Mouse (Mus musculus) layer of hippocampus, adult 9-11 months (tissue): Measurements from ENCODE around the gene Supt3.

Source experiments
- DNase-seq: peaks from one replicate; pipeline ENCODE4 v3.0.0; 2022

Supt3 gene

GRCm38 (mm10) chr17:44776738-44777270 lies at the start of gene Supt3:
Supt3 (plus strand) TSS chr17:44777152.
- DNase-seq, result peak; percentile 96

GRCm38 (mm10) chr17:44727675-44728074 lies 49.3 kb upstream of the Supt3 start:
- DNase-seq, result no peak

DNA sequence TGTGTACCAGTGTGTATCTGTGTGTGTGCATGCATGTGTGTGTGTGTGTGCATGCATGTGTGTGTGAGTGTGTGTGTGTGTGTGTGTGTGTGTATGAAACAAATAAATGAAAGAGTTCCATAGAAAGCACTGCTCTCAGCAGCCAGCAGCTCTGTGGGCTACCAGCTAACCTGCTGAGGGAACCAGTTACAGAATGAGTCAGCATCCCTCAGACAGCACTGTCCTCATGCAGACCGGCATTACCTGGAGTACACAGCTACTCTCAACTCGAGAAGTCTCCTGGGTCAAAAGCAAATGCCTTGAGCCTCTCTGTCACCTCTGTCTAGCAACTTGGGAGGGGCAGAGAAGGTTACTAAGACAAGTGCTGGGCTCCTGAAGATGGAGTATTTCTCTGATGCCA lies 48.5 kb upstream of the Supt3 start:
- DNase-seq, result no peak

DNA sequence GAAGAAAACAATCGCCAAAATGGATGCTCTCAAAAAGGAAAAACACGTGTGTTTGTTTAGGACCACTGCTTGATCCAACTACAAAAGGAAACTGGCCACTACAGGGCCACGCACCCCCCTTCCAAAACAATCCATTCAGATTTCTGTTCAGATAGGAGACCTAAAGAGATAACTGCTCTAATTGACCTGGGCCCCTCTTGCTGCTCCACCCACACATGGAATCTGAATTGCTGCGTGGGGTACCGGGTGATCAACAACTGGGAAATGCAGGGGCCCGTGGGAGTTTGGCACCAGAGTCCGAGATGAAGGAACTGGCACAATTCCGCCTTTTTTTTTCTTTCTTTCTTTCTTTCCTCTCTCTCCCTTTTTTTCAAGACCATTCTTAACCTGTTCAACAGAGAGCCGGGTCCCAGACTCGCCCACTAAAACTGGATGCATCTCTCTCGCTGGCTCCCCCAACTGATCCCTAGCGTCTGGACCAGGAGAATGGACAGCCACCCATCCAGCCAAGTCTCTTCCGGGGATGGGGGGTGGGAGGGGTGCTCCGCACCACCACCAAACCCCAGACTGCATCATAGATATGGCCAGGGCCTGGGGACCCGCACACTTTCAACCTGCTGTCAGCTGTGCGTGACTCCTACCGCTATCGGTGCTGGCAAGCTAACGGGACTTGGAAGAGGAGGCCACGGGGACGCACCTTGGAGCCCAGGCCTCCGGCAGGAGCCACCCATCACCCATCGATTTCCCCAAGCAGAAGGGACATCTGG lies 43.2 kb upstream of the Supt3 start:
- DNase-seq, result peak; percentile 37

DNA sequence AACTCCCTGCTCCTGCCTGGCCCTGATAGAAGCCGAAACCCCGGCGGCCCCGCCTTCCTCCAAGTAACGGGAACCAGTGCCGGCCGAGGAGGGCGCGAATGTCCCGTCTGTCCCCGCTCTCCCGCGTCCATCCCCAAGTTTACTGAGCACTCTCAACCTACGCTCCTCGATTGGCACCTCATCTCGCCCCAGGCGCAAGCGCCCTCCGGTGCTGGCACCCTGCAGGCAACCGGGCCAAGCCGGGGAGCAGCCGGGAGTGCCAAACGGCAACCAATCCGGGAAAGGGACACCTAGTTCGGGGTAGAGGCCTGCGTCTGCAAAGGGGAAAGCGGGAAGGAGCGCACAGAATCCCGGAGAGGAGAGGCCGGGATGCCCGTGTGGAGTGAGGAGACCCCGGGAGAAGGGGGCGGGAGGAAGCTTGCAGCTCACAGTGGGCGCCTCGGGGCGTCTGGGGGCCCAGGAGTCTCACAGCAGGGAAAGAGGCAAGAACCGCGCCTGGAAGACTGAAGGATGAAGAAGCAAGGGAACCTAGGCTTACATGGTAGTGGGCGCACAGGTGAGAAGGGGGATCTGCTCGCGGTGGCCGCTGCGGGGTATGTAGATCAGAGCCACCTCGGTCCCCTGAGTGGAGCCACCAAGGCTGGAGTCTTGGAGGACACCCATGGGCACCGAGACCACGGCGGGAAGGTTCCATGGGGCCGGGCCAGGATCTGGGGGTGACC lies 42.3 kb upstream of the Supt3 start:
- DNase-seq, result peak; percentile 40

- no peak for DNase-seq
Measured at GRCm38 (mm10) chr17:44735223-44735990, 41.5 kb upstream of the Supt3 start.

- DNase-seq, result peak; percentile 58
Measured at GRCm38 (mm10) chr17:44735991-44736561, 40.9 kb upstream of the Supt3 start.

DNA sequence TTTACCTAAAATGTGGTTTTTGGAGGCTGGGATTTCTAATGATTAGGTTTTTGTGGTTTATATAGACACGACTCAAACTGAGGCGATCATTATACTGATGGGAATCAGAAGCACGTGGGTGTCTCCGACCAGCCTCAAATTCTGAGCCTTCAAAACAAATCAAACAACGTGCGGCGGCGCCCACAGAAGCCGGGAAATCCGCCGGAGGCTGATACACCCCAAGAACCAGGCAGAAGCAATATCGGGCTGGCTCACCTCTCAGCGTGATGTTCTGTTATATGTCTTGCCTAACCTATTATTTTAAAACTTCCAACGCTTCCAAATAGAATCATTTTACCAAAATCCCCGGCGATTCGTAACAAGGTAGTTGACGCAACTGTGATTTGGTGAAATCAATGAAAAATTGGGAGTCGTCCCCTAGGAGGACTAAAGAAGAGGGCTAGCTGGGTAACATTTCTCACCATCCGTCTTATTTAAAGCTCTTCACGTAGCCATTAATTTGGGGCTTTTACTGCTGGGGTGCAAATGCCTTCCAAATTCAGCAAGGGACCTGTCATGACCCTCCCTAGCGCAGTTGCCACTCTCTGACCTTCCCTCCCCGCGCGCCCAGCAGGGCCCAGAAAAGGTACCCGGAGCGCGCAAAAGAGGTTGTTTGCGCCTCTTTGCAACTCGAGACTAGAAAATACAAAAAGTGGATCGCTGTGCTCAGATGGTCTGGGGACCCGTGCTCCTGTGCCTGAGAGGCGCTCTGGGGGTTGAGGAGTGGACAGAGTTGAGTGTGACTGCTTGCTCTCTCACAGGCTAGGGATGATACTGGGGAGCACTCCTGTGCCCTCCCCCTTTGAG lies 39.5 kb upstream of the Supt3 start:
- no peak for DNase-seq

DNA sequence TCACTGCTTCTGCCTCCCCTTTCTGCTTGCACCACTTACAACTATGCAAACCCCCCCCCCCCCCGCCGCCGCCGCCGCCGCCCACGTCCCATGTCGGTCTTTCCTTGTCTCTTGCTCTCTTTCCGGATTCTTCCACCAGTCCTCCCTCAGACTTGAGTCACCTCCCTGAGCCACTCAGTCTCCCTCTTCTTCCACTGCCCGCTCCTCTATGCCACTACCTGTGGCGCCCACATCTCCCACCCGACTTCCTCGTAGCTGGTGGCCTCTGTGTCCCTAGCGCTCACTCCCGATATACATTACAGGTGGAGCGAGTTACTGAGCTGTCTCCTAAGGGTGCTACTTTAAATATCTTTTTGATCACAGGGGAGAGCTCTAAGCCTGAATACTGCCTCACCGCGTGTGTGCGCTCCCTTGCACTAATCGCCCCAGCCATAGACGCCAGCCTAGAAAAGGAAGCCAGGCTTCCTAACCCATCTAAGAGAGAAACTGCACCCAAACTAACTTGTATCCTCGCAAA lies 38.8 kb upstream of the Supt3 start:
- DNase-seq, result no peak

DNA sequence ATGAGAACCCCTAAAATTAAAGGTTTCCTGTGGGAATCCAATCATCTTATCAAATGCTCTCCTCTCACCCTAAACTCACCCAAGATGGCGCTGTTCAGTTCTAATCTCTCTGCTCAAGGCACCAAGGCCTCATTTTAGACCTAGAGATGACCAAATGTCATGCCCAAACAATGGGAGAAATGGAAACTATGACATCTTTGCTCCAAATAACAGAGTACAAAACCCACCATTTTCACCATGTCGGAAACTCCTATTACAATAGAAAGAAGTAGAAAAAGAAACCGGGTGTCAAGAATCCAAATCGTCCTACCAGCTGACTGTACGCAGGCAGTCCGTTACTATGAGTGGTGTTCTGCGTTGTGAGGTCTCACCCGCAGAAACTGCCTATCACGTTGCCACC lies 34.7 kb upstream of the Supt3 start:
- DNase-seq, result no peak

- DNase-seq, result no peak
Measured at GRCm38 (mm10) chr17:44743780-44744179, 33.2 kb upstream of the Supt3 start.

DNA sequence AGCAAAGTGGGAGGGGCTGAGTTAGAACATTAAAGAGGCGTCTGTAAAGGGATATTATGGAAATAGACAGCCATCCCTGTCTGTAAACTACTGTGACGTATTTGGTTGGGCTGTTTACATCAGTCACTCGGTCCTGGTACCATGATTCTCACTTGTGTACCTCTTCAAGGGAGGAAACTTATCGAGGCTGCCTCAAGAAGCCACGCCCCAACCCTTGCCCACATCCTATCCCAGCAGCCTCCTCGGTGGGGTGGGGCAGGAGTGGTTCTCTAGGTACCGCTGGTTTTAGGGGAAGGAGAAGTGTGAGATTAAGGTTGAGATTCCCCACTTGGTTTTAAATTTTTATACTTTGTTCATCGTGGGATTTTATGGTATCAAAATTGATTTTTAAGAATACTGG lies 31.6 kb upstream of the Supt3 start:
- no peak for DNase-seq

- no peak for DNase-seq
Measured at GRCm38 (mm10) chr17:44766318-44766717, 10.6 kb upstream of the Supt3 start.

GRCm38 (mm10) chr17:44766975-44767374 lies 10.0 kb upstream of the Supt3 start:
- DNase-seq, result no peak

GRCm38 (mm10) chr17:44767375-44767774 lies 9.6 kb upstream of the Supt3 start:
- DNase-seq, result no peak

- no peak for DNase-seq
Measured at GRCm38 (mm10) chr17:44768522-44768921, 8.4 kb upstream of the Supt3 start.

GRCm38 (mm10) chr17:44770871-44771270 lies 6.1 kb upstream of the Supt3 start:
- DNase-seq, result no peak

DNA sequence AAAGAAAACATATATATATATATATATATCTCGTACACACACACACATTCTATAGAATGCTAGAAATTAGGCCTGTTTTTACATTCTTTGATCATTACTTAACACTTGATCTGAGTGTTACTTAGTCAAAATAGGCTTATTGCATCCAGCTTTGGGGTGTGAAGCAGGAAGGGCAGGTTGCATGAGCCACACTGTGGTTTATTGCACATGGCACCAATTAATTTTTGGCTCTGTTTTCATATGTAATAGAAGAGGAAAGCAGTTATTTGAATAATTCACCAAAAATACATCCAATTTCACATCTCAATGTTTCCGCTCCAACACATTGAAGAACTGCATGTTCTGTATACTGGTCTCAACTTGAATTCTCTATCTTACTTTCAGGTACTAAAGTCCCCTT lies 4.4 kb upstream of the Supt3 start:
- no peak for DNase-seq

GRCm38 (mm10) chr17:44777337-44777804 lies 419 bp downstream of the Supt3 start:
- DNase-seq, result peak; percentile 79

GRCm38 (mm10) chr17:44778141-44778540 lies 1.2 kb downstream of the Supt3 start:
- no peak for DNase-seq

- no peak for DNase-seq
Measured at GRCm38 (mm10) chr17:44780353-44780752, 3.4 kb downstream of the Supt3 start.

DNA sequence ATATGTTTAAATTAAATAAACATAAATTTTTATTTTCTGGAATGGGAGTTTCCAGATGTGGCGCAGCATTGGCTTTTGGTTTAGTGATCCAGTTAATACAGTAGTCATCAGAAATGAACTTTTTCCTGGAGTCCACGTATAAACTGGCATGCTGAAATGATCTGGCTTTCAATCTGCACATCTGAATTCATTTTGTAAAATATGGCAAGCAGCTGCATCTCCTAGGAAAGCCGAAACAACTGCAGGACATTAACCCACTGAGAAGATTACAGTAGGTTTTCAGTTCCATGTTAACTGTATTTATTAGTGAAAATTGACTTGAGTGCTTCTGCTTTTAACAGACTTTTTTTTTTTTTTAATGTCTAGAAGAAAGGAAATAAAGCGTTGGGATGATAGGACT lies 5.4 kb downstream of the Supt3 start:
- no peak for DNase-seq
